Mouse (Mus musculus): ENCODE measurements around the gene Gfy.
A peak's percentile ranks its signal among the peaks of the same experiment; 100 is the strongest.
"Not testable (repeated sequence)": the region's sequence is repeated elsewhere in the genome, so short reads cannot be mapped to it uniquely, and the experiment has no call there.

Gene Gfy

DNA sequence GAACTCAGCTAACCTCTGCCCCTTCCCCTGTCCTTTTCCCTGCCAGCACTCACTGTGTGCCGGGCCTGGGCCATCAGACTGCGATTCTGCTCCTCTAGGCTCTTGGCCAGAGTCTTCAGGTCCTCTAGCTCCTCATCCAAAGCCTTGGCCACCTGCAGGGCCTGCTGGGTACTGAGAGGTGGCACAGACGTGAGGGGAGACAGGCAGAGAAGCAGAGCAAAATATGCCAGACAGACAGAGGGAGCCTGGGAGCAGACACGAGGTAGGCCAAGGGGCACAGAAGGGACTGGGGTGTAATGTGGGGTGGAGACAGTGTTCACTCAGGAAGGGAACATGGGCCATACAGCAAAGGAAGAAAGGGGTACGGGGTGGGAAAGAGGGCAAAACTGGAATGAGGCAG lies 14.0 kb upstream of the Gfy start:
- no peak for DNase-seq

DNA sequence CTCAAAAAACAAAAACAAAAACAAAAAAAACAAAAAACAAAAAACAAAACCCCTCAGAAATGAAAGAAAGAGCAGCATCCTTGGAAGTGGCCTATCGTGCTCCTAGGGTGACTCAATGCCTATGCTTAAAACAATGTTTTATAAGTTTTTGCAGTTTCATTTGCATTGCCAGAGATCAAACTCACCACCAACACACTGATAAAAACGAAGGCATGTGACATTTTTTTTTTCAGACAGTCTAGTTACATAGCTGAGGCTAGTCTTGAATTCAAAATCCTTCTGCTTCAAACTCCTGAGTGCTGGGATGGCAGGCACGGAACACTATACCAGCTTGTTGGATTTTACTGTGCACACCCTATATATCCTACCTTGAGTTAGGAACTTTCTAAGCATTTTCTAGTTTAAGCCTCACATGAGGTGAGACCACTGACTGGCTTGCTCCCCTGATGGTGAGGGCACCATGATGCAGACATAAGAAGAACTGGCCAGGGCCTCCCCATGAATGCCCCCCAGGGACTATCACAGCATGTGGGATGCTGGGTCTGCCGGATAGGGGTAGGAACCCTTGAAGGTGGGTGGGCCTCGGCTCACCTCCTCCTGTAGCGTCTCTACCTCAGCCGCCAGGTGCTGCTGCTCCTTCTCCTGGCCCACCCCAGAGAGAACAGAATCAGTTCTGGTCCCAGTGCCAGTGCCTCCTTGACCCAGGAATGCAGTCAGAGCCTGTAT lies 13.4 kb upstream of the Gfy start:
- DNase-seq, result no peak

DNA sequence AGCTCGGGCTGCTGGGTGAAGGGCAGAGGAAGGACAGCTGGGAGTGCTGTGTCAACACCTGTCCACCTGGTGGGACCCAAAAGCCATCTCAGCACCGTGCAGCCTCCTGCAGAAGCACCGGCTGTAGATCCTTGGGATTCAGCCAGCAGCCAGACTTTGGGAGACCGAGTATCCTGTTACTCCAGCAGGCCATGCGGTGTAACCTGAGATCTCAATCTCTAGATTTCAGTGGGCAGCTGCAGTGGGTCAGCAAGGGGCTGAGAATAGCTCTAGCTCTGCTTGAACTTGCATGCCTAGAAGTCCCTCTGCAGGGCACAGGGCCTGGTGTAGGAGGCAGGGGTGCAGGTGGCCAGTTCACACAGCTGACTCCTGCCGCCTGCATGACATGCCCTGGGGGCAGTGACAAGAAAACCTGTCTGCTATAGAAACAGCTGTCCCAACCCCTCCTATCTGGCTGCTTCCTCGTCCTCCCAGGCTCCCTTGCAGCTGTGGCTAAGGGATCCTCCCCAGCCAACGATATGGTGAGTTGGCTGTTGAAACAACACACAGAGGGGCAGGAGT lies 12.5 kb upstream of the Gfy start:
- no peak for DNase-seq

DNA sequence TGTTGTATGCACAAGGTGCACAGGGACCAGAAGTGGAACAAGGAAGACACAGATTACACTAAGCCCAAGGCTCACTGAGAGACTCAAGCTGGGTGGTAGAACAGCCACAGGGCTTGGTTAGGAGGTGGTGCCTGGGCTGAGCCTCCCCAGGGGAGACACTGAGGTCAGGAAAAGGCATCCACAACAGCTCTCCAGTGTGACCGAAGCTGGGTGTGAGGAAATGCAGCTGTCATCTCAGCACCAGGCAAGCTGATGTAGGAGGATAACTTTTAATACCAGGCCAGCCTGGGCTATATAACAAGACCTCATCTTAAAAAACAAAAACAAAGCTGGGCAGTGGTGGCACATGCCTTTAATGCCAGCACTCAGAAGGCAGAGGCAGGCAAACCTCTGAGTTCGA lies 11.8 kb upstream of the Gfy start:
- DNase-seq, result no peak

DNA sequence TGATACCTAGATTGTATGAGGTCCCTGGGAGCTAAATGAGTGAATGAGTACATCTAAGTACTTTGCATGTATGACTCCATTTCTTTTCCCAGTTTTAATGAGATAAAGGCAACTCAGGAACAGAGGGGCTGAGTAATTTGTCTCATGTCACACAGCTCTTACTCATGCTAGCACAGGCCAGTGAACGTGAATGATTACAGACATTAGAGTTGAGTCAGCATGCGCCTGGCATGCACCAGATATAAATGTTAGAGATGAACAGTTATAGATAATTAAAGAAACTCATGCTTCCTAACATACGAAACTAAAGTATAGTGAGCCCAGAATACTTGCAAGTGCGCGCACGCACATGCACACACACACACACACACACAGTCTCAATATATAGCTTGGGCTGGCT lies 10.8 kb upstream of the Gfy start:
- DNase-seq, result no peak

DNA sequence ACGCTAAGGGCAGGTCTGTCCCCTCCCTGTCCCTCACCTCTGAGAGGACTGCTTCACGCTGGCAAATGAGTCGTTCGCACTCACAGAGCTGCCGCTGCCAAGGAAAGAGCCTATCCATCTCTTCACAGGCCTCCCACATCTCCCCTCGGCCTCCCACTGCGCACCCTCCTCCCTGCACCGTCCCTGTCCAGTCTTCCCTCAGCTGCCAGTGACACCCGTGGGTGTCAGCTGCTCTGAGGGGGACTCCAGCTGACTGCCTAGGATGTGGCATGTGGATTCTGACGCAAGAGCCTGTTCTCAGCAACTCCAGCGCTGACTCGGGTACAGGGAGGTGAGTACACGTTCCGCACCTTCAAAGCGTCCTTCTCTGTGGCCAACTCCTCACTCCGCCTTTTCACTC lies 10.2 kb upstream of the Gfy start:
- DNase-seq, result no peak

DNA sequence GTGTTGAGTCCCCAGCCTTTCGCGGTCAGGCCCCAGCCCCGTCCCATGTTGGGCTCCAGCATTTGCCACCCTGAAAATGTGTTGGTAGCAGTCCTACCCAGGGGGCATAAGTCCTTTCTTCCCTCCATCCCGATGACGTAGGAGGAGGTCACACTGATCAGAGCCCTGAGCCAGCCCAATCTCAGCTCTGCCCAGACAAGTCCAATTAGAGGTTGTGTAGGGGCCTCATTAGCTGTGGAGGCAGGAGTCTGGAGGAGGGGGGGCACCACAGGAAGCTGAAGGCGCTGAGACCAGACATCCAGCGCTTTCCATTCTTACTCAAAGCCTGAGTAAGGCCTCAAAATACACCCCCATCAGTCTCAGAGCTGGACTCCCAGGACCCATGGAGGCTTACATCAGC lies 6.6 kb upstream of the Gfy start:
- no peak for DNase-seq

DNA sequence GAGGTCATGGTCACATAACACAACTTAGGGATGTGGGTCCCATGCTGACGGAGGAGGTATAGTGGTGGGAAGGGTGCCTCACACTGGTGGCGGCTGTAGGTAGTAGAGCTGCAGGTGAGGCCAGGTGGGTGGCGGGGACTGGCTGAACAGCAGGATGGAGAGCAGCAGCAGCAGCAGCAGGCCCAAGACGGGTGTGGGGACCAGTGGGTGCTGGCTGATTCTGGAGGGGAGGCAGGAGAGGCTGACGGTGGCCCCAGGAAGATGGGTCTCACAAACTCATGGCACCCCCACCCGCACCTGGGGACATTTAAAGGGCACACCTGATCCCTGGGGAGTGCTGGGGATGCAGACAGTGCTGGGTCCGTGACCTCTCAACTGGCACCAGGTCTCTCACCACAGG lies 4.3 kb upstream of the Gfy start:
- no peak for DNase-seq

DNA sequence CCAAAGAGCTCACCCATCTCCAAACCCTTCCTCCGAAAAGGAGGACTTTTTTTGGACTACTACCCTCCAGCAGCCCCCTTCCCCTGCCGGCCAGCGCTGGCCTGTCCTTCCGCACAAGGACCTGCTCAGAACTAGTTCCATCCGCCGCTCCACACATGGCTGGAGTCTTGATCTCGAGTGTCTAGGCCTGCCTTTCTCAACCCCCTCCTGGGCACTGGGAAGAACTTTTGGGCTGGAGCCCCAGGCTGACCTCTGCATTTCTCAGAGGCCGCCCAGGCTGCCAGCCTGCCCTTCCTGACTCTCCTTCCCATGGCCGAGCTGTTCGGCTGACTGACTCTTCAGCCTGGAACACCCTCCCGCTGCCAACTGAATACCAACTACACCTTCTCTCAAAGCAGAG lies 3.2 kb upstream of the Gfy start:
- no peak for DNase-seq

DNA sequence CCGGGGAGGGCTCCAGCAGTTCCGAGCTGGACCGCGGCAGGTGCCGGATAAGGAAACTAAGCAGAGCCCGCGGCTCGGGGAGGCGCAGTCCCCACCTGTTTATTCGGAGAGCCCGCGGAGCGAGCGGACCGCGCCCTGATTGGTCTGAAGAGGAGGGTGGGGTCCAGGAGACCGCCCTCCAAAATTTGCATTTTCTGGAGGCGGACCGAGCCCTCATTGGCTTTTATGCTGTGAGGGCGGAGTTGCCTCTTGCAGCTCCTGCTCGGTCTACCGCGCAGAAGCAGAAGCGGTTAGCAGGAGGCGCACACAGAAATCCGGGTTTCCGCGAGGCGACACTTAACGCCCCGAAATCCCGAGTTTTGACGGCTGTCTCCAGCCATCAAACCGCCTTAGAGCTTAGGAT lies 2.8 kb upstream of the Gfy start:
- DNase-seq, result peak; percentile 94

DNA sequence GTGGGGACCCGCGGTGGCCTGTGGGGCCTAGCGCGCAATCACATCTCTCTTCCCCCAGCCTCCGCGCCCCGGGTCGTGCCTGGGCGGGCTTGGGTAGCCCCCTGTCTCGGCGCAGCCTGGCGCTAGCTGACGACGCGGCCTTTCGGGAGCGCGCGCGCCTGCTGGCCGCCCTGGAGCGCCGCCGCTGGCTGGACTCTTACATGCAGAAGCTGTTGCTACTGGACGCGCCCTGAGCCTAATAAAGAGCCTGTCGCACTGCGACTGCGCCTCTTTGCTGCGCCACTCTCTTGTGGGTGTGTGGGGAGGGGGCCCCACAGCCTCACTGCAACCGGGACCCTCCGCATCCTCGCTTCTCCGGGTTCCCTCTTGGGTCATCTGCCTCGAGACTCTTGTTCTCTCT lies 2.2 kb upstream of the Gfy start:
- DNase-seq, result no peak

DNA sequence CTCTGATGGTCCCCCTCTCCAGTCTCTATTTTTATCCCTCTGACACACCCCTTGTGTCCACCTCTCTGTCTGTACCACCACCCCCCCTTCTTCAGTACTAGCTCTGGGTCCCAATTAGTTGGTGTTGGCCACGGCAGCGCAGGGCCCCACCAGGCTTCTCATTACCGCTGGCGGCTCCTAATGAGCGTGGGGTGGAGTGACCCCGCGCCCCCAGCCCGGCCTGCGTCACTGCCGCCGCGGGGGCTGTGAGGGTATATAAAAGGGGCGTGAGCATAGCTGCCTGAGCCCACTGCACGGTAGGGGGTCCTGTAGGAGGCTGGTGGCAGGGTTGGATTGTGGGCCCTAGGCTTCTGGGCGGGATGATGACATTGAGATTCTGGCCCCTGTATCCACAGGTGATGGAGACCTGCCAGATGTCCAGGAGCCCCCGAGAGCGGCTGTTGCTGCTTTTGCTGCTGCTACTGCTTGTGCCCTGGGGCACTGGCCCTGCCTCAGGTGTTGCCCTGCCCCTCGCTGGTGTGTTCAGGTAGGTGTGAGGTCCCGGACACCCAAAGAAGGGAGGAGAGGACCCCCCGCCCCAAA lies 1.6 kb upstream of the Gfy start, which contains the start of gene Pth2:
TSS of gene Pth2 (plus strand) at position 100 of the 582 bp plus-strand sequence.
- DNase-seq, result no peak

DNA sequence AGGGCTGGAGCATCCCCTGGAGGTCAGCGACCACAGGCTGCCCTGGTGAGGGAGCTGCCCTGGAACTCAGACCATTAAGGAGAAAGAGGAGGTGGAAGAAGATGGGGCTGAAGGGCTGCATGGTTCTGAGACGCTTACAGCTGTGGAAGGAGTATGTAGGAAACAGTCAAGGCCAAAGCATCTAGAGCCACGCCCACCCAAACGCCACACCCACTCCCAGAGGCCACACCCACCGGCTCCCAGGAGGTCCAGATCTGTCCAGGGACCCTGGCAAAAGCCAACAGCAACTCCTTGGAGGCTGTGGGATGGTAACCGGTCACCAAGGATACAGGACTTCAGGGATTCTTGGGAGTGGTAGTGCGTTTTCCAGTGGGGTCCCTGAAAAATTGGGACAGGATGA lies 819 bp downstream of the Gfy start:
- DNase-seq, result no peak

DNA sequence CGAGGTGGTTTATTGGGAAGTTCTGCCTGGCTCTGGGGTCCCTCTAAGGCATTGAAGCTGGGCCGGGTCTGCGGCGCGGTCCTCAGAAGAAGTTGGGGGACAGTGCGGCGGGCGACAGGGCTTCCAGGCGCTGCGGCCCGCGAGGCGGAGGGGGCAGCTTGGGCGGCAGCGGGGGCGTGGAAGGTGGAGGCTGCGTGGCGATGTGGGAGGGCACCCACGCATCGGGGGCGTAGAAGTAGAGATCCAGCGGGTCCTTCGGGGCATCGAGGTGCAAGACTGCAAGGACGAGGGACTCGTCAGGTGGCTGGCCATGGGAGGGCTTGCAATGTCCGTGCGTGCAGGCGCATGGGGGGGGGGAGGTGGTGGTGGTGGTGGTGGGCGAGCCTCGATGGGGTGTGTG lies 3.0 kb downstream of the Gfy start:
- DNase-seq, result no peak

DNA sequence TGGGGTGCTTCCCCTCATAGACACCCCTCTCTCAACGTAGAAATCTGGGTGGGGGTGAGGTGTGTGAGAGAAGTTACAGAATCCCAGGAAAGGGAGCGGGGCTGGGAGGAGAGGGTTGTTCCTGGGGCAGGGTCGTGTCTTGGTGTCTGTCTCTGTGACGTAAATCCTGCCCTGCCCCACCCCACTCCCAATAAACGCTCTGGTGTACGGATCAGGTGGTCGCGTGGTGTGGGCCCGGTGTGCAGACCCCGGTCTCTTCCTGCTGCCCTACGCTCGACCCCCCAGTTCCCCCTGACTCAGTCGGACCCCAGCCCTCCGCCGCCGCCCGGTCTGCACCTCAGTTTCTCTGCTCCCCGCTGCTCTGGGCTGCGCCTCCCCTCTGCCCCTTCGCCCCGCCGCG lies 3.4 kb downstream of the Gfy start:
- no peak for DNase-seq

DNA sequence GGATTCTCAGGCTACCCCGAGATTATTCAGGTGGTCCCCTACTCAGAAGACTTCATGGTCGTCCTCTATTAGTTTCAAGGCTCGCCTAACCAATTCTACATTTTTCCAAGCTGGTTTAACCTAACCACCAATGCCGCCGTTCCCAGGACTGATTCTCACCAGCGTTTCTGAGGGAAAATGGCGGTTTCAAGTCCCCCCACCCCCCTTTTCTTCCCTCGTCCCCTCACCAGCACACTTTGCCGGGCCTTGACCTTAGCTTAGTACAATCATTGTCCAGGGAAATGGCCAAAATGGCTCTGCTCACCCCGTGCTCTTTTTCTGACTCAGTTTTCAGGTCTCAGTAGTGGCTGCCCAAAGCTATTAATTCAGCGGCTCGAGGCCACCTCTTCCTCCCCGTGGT lies 4.0 kb downstream of the Gfy start:
- no peak for DNase-seq

DNA sequence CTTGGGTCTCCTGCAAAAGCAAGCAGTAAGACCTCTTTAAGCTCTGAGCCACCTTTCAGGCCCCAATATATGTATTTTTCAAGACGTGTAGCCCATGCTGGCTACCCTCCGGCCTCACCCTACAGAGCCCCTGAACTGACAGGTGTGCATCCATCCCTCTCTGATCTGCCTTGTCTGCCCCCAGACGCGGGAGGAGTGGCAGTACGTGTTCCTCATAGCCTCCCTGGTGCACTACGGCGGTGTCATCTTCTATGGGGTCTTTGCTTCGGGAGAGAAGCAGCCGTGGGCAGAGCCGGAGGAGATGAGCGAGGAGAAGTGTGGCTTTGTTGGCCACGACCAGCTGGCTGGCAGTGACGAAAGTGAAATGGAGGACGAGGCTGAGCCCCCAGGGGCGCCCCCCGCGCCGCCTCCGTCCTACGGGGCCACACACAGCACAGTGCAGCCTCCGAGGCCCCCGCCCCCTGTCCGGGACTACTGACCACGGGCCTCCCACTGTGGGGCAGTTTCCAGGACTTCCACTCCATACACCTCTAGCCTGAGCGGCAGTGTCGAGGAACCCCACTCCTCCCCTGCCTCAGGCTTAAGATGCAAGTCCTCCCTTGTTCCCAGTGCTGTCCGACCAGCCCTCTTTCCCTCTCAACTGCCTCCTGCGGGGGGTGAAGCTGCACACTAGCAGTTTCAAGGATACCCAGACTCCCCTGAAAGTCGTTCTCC lies 4.6 kb downstream of the Gfy start:
- no peak for DNase-seq

DNA sequence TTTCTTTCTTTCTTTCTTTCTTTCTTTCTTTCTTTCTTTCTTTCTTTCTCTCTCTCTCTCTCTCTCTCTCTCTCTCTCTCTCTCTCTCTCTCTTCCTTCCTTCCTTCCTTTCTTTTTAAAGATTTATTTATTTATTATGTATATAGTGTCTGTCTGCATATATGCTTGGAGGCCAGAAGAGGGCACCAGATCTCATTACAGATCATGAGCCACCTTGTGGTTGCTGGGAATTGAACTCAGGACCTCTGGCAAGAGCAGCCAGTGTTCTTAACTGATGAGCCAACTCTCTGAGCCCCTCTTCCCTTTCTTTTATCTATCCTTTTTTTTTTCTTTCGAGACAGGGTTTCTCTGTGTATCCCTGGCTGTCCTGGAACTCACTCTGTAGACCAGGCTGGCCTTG lies 5.6 kb downstream of the Gfy start:
- not testable (repeated sequence) for DNase-seq

DNA sequence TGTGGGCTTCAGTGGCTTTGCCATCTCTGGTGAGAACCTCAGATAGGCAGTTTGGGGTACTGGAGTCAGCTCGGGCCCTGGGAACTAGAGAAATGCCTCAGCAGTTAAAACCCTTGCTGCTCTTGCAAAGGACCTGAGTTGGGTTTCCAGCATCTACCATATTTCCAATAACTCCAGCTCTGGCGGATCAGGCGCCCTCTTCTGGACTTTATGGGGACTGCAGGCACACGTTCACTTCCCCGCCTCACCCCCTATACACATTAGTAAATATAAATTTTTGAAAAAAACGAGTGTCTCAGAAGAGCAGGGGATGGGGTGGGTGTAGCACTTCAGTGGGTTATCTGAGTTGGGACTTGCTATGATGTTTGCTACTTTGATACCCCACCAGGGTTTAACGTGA lies 6.4 kb downstream of the Gfy start:
- DNase-seq, result peak; percentile 30

DNA sequence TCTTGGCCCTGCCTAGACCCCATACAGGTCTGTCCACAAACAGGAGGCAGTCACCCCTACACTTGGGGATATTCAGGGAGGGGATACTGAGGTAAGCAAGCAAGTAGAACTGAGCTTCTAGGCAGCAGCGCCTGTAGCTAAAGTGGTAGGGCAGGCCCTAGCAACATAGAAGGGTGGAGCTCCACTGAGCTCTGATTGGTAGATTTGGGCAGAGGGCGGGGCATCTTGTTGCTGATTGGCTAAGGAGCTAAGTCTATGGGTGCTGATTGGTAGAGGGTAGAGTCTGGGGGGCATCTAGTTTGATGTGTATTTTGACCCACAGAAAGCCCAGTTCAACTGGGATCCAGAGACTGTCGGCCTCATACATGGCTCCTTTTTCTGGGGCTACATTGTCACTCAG lies 9.9 kb downstream of the Gfy start:
- DNase-seq, result no peak

DNA sequence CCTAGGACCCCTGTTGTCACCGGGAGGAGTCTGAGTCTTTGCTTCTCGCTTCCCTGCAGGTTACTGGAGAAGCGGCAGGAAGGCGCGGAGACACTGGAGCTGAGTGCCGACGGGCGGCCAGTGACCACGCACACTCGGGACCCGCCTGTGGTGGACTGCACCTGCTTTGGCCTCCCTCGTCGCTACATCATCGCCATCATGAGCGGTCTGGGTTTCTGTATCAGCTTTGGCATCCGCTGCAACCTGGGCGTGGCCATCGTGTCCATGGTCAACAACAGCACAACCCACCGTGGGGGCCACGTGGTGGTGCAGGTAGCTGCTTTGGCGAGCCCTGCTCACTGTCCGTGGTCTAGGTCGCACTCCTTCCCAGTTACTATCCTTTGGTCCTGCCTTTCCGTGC lies 10.7 kb downstream of the Gfy start:
- DNase-seq, result no peak

DNA sequence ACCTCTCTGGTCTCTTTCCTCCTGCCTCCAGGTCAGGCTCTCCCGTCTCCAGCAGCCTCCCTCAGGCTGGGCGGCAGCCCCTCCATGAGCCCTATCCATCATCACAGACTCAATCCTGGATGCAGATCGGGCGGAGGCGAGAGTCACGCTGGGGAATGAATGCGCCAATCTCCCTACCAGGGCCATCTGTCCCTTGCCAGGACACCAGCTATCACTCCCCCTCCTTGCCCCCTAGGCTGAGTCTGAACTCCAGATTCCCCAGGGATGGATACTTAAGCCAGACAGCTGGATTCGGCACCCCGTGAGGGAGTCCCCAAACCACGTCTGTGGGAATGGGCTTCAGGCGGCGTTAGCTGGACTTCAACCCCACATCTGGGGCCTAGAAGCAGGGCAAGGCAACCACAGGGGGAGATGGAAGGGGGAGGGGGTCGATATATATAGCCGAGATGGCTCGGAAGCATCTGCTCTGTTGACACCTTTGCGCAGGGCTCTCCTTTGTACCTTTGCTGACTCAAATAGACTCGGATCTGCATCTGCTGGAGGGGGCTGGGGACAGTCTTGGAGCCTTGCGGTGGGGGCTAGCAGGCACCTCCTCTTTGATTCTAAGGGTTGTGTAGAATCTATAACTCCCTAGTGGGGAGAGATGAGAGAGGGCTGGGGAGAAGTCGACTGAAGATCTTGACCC lies 11.5 kb downstream of the Gfy start:
- no peak for DNase-seq

DNA sequence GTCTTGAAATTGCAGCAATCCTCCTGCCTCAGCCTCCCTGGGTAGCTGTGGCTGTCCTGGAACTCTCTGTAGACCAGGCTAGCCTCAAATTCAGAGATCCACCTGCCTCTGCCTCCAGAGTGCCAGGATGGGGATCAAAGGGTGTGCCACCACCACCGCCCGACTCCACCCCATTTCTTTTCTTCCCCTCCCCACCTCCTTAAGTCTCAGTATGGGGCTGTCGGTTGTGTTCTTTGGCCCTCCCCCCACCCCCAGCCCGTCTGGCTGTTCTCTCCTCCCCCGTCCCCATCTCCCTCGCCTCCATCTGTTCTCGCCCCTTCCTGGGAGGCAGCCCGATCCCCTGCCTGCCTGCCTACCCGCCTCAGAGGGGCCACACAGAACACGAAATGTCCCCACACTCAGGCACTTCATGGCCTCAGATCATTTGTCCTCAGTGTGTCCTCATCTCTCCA lies 12.4 kb downstream of the Gfy start:
- DNase-seq, result no peak

All from lung, postnatal 36 days (tissue).